In the genomic region with DNA sequence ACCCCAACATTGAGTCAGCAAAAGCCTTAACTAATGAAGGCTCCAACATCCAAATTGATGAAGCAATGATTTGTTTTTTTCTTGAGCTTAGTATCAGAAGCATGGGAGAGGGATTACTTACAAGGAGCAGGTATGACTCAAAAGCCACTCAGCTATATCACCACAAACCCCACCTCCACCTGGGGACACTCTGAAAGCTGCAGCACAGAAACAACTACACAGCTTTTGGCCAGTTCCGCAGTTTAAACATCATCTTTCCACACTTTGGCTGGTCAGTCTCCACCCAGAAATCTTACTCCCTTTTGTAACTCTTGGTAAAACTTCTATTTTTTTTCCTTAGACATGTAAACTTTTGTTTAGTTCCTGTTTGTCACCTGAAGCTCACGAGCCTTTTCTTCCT, we compare ENCODE assay signal across 28 mouse cellular contexts. TPM values are rescaled to one million over a fixed set of nuclear protein-coding genes. Genes with fewer than 3 reads are reported as not detected.
DNase-seq lines count a peak whose midpoint lies in the region; ATAC-seq and TF ChIP-seq lines count a peak whose summit lies in the region.
"Had no signal": no experiment of that assay in that cellular context is flagged by ENCODE, and none has a peak within 500 bp of the region (broad histone marks: within the 10 kb centered on the region; RNA-seq: fewer than 3 reads in every experiment).

No protein-coding gene starts in this region.

- H3K27me3 ChIP-seq in heart, embryonic 10.5 days (ENCODE audit: insufficient read depth, poor library complexity, severe bottlenecking): no peaks in the 10 kb centered on the region
- H3K27me3 ChIP-seq in stomach, postnatal 0 days (ENCODE audit: control insufficient read depth, insufficient read depth, low read length): no peaks in the 10 kb centered on the region
- H3K27me3 ChIP-seq in forebrain, postnatal 0 days (ENCODE audit: insufficient read depth, low read length): no peaks in the 10 kb centered on the region
- H3K27me3 ChIP-seq: CH12.LX; embryonic facial prominence, embryonic 12.5 days; forebrain, embryonic 13.5 days; forebrain, embryonic 15.5 days; Patski had no signal

- peak; percentile 62 for DNase-seq in heart, adult 11 months
- DNase-seq in heart, embryonic 10.5 days (ENCODE audit: low spot score): no peak
- DNase-seq in lung, postnatal 25 days (ENCODE audit: low spot score): peak; percentile 19
- DNase-seq in lung, postnatal 14 days: no peak
- no peak for DNase-seq in stomach, postnatal 0 days (ENCODE audit: low spot score)
- no peak for DNase-seq in forebrain, postnatal 0 days
- DNase-seq: adrenal gland, adult 8-10 months; adrenal gland, postnatal 14 days; adrenal gland, postnatal 36 days; B cell, adult 2 months; cerebellum, adult 11-12 months; cerebellum, adult 2 months; cerebellum, adult 9-10 months; cerebellum, postnatal 10 days; cerebellum, postnatal 25 days had no signal

- H3K9ac ChIP-seq in stomach, postnatal 0 days (ENCODE audit: low read length): no peak overlapping the region
- no peak overlapping the region for H3K9ac ChIP-seq in forebrain, postnatal 0 days
- H3K9ac ChIP-seq: embryonic facial prominence, embryonic 12.5 days; forebrain, embryonic 13.5 days; forebrain, embryonic 15.5 days had no signal

- no peak overlapping the region for H3K4me2 ChIP-seq in stomach, postnatal 0 days (replicated peaks; ENCODE audit: low read depth)
- no peak overlapping the region for H3K4me2 ChIP-seq in forebrain, postnatal 0 days (ENCODE audit: low read depth)
- H3K4me2 ChIP-seq: embryonic facial prominence, embryonic 12.5 days; forebrain, embryonic 13.5 days; forebrain, embryonic 15.5 days had no signal

- H3K9me3 ChIP-seq in heart, embryonic 10.5 days: no peaks in the 10 kb centered on the region
- H3K9me3 ChIP-seq in stomach, postnatal 0 days (ENCODE audit: control insufficient read depth, low read length): no peaks in the 10 kb centered on the region
- no peaks in the 10 kb centered on the region for H3K9me3 ChIP-seq in forebrain, postnatal 0 days (ENCODE audit: low read length)
- H3K9me3 ChIP-seq: embryonic facial prominence, embryonic 10.5 days; embryonic facial prominence, embryonic 12.5 days; forebrain, embryonic 13.5 days; forebrain, embryonic 15.5 days; G1E had no signal

- no peak overlapping the region for H3K4me3 ChIP-seq in heart, embryonic 10.5 days
- H3K4me3 ChIP-seq in stomach, postnatal 0 days (ENCODE audit: low read depth, low read length): no peak overlapping the region
- H3K4me3 ChIP-seq in forebrain, postnatal 0 days (ENCODE audit: low read depth, low read length): no peak overlapping the region
- H3K4me3 ChIP-seq: embryonic facial prominence, embryonic 10.5 days; embryonic facial prominence, embryonic 12.5 days; forebrain, embryonic 13.5 days; forebrain, embryonic 15.5 days had no signal

- ATAC-seq in stomach, postnatal 0 days (ENCODE audit: low FRiP score, low TSS enrichment): peak; percentile 78
- ATAC-seq in forebrain, postnatal 0 days: no peak
- ATAC-seq: activated CD4-positive, CD25-positive, alpha-beta regulatory T cell, adult 4 months; CD4-positive, CD25-positive, alpha-beta regulatory T cell, adult 4 months; forebrain, embryonic 13.5 days; forebrain, embryonic 15.5 days; Patski had no signal

- TF ChIP-seq EP300 in stomach, postnatal 0 days (optimal IDR thresholded peaks at IDR 0.05): no peak

- H3K27ac ChIP-seq in heart, embryonic 10.5 days: no peak overlapping the region
- H3K27ac ChIP-seq in stomach, postnatal 0 days (replicated peaks): no peak overlapping the region
- no peak overlapping the region for H3K27ac ChIP-seq in forebrain, postnatal 0 days (ENCODE audit: low read depth, low read length)
- H3K27ac ChIP-seq: embryonic facial prominence, embryonic 10.5 days; embryonic facial prominence, embryonic 12.5 days; forebrain, embryonic 13.5 days; forebrain, embryonic 15.5 days had no signal

- H3K36me3 ChIP-seq in heart, embryonic 10.5 days: no peaks in the 10 kb centered on the region
- H3K36me3 ChIP-seq in stomach, postnatal 0 days (ENCODE audit: control insufficient read depth, insufficient read depth, low read length): no peaks in the 10 kb centered on the region
- no peaks in the 10 kb centered on the region for H3K36me3 ChIP-seq in forebrain, postnatal 0 days (ENCODE audit: insufficient read depth)
- H3K36me3 ChIP-seq: embryonic facial prominence, embryonic 10.5 days; embryonic facial prominence, embryonic 12.5 days; forebrain, embryonic 15.5 days; G1E had no signal

- H3K4me1 ChIP-seq in heart, embryonic 10.5 days: no peaks in the 10 kb centered on the region
- H3K4me1 ChIP-seq in stomach, postnatal 0 days (replicated peaks; ENCODE audit: control insufficient read depth, insufficient read depth): no peaks in the 10 kb centered on the region
- H3K4me1 ChIP-seq in forebrain, postnatal 0 days (ENCODE audit: insufficient read depth): no peaks in the 10 kb centered on the region
- H3K4me1 ChIP-seq: forebrain, embryonic 13.5 days; forebrain, embryonic 15.5 days had no signal

- WGBS in heart, embryonic 10.5 days: 79% methylated on average over 2 of the region's 2 CpGs
- WGBS in stomach, postnatal 0 days: 58% methylated on average over 2 of the region's 2 CpGs
- 84% methylated on average over 2 of the region's 2 CpGs for WGBS in forebrain, postnatal 0 days

- TF ChIP-seq CTCF in stomach, postnatal 0 days (IDR thresholded peaks at IDR 0.05; ENCODE audit: low read depth): no peak
- TF ChIP-seq CTCF in forebrain, postnatal 0 days (IDR thresholded peaks at IDR 0.05; ENCODE audit: low read depth): no peak

RNA-seq across cellular contexts. Expression of gene Lgsn, which starts 32.6 kb away (rescaled TPM):
- polyA plus RNA-seq in heart, embryonic 10.5 days (2016; fragmentation: Nextera tagmentation; extraction: Ambion mirVana): not detected in 2 replicates
- polyA plus RNA-seq in stomach, postnatal 0 days (2015; fragmentation: Nextera tagmentation; extraction: Ambion mirVana): not detected in 2 replicates
- not detected in 2 replicates for total RNA-seq in forebrain, postnatal 0 days (2014; rRNA removed)
- polyA plus RNA-seq in forebrain, postnatal 0 days (2015; fragmentation: Nextera tagmentation; extraction: Ambion mirVana): 0.10 TPM in 1 of 2 replicates, not detected in the other
- total RNA-seq: adrenal gland, adult 18-20 months; adrenal gland, adult 8-10 months; adrenal gland, postnatal 14 days; adrenal gland, postnatal 36 days; G1E had no signal
- polyA plus RNA-seq: activated CD4-positive, CD25-positive, alpha-beta regulatory T cell, adult 4 months; CD4-positive, CD25-positive, alpha-beta regulatory T cell, adult 4 months; cortical plate, adult 2 months; embryonic facial prominence, embryonic 10.5 days; embryonic facial prominence, embryonic 12.5 days; embryonic facial prominence, embryonic 14.5 days; forebrain, embryonic 11.5 days; forebrain, embryonic 13.5 days; forebrain, embryonic 15.5 days; G1E; Patski had no signal

Comparison
In these comparisons a context has a peak if more than half of its experiments do, and no peak if none do; other contexts are left out.
1. DNase-seq: peak in heart, adult 11 months (single experiment) and lung, postnatal 25 days (single experiment); none in heart, embryonic 10.5 days (single experiment), lung, postnatal 14 days (single experiment), stomach, postnatal 0 days (single experiment) and forebrain, postnatal 0 days (single experiment).